Mouse (Mus musculus) embryonic fibroblast, embryonic 13.5 days (primary cell): ENCODE results near the gene Stab2.

Experiments used
- CTCF ChIP-seq: IDR thresholded peaks from 2 replicates; pipeline ENCODE4 v1.5.1; 2011; ENCODE audit warnings: mild to moderate bottlenecking, control low read depth, low read length, moderate library complexity, borderline replicate concordance; ENCODE audit not compliant: insufficient read depth
- POLR2A ChIP-seq: IDR thresholded peaks from 2 replicates; pipeline ENCODE4 v1.6.1; 2011; ENCODE audit warnings: low read depth, mild to moderate bottlenecking, control low read depth, low read length, moderate library complexity

DNA sequence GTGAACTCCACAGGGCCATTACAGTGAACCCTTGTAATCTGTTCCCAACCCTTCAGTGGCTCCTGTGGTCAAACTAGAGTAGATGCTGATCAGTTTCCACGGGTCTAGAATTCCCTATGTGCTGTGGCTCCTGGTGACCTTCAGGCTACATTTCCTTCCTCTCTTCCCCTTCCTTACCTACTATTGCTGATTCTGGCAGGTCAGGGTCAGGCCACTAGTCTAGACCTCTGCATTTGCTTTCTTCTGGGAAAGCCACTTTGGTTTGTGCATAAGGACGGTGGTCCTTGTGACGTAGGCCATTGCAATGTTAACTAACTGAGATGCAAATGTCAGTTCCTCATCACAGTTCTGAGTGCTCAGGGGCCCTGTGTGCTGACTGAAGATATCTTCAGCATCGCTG lies 147.4 kb downstream of the Stab2 start:
- TF ChIP-seq CTCF (no peak), POLR2A (no peak)
